Mouse (Mus musculus): ENCODE data around the gene Gm5134. TPM values are rescaled to one million over a fixed set of nuclear protein-coding genes. Genes with fewer than 3 reads are reported as not detected.

The Gm5134 gene
- polyA plus RNA-seq, 1 experiment, result 0.07 TPM

DNA sequence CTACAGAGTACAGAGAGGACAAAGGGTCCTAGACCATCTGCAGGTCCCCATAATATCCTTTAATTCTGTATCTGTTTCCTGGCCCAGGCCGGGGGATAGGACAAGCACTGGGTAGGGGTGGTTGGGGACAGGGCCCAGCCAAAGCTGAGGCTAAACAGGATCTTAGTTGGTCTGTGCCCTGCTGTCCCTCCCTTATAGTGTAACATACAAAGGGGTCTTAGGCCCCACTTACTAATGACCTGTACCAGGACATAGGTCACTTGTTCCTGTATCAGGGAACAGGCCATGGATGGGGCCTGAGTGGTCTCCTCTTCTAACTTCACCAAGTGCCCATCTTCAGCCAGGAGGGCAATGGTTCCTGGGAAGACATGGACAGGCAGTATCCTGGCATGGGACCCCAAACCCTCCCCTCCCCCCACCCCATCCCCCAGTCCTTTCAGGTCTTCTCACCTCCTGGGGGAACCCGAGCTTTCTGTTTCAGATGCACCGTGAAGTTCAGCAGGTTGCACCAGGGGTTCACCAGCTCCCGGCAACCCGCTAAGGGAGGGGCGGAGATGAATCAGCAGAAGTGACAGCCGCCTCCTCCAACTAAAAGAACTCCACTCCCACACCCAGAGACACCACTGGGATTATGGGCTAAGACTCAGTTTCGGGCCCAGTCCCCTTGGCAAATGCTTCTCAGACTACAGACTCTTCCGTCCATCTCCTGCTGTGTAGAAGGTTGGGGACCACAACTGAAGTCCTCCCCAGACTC, 14.7 kb upstream of the Gm5134 start:
- DNase-seq (ENCODE audit: low read depth), result no peak

DNA sequence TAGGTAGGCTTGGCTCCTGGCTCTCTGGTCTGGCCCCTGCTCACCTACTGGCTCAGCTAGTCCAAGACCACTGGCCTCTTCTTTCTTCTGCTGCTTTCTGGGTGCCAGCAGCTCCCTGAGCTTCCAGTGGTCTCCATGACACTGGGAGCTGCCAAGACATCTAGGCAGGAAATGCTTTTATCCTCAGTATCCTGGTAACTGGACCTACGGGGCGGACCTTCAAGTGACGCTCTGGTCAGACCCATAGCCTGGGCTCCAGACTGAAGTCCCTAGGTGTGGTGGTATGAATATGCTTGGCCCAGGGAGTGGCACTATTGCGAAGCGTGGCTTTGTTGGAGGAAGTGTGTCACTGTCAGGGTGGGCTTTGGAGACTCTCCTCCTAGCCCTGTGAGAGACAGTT, 13.8 kb upstream of the Gm5134 start, which contains the start of gene Gm867:
Gene Gm867 (minus strand): TSS at position 153 of the 400 bp plus-strand sequence.
- no peak for DNase-seq (ENCODE audit: low read depth)

DNA sequence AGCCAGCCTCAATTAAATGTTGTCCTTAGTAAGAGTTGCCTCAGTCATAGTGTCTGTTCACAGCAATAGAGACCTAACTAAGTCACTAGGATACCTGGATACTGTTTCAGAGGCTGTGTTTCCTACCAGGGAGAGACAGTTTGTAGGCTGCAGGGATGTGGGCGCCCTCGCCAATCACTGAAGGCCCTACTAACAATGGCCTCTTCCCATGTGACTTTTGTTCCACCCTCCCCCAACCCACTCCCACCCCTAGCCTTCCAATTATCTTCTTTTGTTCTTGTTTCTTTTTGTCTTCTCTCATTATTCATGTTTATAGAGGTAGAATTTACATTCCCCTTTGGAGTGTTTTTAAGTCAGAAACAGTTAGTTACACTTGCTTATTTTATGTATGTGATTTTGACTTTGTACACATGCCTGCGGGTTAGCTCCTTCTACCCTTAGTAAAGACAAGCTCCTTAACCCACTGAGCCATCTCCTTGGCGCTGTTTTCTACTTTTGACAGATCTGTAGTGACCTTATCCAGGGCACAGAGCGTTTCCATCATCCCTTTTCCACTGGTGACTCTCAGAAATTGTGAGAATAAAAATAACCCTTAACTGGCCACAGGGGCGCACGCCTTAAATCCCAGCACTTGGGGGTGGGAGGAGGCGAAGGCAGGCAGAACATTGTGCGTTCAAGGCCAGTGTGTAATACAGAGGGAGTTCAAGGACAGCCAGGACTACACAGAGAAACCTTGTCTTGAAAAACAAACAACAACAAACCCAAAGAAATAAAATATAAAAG, 13.1 kb upstream of the Gm5134 start:
- DNase-seq (ENCODE audit: low read depth), result no peak

DNA sequence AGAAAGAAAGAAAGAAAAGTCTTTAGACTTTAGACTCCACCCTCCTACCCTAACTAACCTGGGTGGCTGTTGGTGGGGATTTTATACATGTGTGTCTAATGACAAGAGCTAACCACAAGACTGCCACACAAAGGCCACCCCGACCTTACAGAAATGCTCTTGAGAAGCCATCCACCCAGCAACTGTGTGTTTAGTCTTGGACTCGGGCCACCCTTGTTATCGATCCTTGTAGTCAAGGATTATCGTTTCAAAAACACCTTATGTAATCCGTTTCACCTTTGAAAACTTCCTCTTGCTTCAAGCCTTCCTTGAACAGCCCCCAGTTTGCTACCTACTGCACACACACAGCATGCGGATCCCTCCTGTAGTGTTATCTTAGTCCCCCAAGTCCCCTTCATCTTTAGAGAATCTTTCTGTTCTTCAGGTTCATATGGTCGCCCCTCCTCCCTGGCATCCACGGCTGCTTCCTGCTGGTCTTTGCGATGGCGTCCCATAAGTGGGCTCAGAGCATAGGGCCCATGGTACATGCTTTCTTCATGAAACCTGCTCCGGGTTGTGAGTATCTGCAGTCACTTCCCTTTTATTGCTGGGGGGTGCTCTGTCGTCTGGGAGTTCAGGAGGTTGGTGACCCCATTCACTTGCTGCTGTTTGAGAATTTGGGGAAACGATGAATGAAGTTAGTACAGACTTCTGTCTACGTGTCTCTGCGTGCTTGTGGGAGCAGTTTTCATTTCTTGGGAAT, 11.4 kb upstream of the Gm5134 start, which contains the start of gene Vpreb3:
Gene Vpreb3 (plus strand): TSS at position 322 of the 742 bp plus-strand sequence.
- no peak for DNase-seq (ENCODE audit: low read depth)

DNA sequence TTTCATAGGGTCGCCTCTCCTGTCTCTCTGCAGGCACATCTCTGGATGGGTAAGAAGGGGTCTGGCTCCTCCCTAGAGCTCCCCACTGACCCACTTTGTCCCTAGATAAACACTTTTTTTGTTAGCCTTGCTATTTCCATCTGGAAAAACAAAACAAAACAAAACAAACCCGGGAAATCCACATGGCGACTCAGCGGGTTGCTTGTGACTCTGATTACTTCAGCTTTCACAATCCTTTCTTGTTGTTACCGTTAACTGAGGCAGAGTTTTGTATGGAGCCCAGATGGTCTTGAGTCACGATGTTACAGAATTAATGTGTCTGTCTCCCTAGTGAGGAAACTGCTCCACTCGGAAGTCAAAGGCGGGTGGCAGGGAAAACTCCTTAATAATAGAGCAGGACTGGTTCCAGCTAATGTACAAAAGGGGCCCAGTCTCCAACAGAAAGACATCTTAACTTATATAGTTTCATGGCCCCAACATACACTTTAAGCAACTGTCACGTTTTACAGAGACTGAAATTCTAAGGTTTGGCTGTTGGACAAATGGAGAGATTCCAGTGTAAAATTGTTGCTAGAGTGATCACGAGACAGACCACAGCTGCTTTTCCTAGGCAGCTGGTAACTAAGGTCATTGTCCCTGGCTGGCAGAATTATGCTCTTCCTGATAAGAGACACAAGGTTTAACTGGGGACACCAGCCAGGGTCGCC, 10.1 kb upstream of the Gm5134 start:
- no peak for DNase-seq (ENCODE audit: low read depth)

DNA sequence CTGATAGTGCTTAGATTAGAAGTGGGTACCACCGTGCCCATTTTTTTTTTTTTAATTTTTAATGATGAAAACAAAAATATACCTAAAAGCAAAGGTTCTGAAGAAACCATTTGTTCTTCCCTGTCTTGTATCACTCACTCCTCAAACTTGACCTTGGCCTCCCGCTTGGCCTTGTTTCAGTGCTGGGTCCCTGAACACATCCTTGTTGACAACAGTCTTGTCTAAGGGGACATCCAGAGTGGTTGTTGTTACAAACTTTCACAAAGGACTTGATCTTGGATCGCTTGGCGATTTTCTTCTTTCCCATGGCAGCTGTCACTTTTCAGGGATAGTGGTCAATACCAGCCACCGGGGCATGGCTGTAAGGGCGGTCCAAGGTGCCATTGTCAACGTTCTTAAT, 9.1 kb upstream of the Gm5134 start:
- DNase-seq (ENCODE audit: low read depth), result no peak

DNA sequence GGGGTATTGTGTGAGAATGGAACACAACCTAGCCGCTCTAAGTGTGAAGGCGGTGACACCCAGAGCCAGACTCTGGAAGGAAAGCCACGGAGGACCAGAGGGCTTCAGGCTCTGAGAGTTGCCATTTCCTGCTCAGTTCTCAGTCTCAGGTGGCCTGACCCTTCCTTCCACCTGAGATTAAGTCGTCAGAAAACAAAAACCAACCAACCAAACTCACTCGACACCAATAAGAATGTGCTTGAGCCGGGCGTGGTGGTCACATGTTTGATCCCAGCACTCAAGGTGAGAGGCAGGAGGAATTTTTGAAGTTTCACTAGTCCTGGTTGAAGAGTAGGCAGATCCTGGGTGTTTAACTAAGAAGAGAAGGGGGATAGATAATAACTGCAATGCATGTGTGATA, 8.4 kb upstream of the Gm5134 start:
- DNase-seq (ENCODE audit: low read depth), result no peak

DNA sequence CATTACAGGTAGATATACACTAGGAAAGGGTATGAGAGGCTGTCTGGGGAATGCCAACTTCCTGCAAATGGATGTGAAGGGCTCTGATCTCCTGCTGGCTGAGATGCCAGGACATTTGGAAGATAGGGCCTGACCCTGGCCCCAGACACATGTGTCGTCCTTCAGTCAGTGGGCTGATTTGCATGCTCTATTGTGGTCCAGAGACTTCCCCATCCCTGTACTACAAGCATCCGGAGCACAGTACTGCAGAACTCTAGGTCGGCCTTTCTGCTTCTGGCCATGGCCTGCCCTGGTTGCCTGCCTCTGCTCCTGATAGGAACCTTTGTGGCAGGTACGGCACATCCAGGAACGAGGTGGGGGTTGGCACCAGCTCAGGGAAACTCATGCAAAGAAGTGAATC, 6.2 kb upstream of the Gm5134 start:
- DNase-seq (ENCODE audit: low read depth), result no peak

DNA sequence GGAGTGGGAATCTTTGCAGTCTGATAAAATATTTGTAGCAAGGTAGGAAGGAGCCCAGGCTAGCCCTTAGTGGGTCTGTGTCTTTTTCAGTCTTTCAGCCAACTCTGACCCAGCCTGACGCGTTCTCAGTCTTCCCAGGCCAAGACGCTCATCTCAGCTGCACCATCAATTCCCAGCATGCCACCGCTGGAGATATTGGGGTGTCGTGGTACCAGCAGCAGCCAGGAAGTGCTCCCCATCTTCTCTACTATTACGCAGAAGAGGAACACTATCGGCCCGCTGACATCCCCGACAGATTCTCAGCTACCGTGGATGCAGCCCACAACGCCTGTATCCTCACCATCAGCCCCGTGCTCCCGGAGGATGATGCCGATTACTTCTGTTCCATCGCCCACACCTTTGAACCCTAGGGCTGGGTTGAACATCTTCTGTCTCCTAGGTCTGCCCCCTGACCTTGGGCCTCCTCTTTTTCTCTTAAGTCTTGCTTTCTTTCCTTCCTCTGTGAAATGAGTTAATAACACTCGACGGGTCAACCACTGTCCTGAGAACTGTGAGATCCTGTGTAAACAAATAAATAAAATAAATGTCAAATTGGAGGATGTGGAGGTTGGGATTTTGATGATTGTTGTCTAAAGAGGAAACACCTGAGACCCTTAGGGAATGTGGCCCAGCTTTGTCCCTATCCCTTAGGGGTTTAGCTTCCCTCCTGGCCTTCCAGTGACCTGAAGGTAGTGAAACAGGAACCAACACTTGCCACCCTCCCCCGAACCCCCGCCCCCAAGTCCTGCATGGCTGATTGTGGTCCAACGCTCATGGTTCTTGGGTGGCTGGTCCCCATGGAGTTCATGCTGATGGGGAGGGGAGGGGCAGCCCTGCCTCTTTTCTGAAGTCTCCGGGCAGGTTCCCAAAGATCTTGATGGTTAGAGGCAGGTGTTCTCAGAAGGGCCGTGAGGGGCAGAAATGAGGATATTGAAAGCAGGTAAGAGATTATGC, 5.0 kb upstream of the Gm5134 start:
- no peak for DNase-seq (ENCODE audit: low read depth)

DNA sequence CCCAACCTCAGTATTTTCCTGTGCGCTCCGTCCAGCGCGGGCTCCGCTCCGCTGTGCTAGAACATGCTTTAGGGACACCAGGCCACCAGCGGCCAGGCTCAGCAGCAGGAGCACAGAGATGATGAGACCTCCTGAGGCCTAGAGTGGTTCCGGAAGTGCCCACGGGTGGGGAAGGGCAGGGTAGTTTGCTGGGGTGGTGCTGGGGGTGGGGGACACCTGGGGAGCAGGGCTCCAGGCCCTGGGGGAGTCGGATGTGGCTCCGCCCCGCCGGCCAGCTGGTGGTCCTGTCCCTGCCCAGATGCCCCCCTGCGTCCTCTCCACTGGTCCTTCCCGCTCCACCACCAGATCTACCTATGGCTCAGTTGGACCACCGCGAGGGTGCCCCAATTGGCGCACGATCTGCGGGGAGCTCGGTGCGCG, 3.5 kb upstream of the Gm5134 start:
- DNase-seq (ENCODE audit: low read depth), result no peak

DNA sequence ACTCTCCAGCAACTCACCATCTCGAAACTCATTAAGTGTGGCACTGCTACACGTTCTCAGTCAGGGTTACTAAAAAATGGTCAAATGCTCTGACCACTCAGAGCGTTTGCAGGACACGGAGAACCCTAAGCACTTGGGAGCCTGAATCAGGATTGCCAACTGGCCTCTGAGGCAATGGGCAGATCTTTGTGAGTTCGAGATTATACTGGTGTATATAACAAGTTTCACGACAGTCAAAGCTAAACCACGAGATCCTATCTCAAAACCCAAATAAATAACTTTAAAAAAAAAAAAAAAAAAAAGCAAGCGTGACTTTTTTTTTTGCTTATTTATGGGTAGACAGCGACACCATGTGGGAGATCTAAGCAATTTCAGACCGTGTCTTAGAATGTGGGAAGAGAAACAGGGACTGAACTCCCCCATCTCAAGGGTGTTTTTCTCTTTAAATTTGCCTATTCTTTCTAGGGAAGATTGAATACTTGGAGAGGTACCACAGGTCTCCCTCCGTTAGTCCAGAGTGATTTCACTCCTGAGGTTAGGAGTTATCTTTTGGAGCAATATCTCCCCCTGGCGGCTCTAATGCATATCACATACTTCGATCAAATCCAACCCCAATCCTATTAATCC, 2.8 kb upstream of the Gm5134 start:
- no peak for DNase-seq (ENCODE audit: low read depth)

DNA sequence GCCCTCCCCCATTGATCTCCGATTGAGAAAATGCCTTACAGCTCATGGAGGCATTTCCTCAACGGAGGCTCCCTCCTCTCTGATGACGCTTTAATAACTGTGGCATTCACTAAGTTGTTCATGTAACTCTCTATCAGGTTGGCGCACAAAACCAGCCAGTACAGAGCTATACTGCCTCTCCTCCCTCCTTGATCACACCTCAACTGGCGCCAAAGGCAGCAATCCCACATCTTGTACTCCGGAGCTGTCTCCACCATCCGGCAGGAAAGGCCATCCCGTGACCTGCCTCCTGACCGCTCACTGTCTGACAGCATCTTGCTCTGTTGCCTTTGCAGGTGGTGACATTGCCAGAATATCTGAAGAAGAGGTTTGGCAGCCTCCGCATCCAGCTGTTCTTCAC, 19.5 kb downstream of the Gm5134 start:
- DNase-seq (ENCODE audit: low read depth), result no peak

DNA sequence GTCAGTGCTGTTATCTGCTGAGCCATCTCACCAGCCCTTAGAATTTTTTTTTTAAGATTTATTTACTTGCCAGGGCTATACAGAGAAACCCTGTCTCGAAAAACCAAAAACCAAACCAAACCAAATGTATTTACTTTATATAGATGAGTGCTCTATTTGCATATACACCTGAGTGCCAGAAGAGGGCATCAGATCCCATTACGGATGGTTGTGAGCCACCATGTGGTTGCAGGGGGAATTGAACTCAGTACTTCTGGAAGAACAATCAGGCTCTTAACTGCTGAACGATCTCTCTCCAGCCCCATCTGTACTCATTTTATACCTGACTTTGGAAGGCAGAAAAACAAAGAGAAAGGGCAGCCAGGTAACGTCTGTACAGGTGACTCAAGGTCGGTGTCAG, 20.9 kb downstream of the Gm5134 start:
- DNase-seq (ENCODE audit: low read depth), result no peak

DNA sequence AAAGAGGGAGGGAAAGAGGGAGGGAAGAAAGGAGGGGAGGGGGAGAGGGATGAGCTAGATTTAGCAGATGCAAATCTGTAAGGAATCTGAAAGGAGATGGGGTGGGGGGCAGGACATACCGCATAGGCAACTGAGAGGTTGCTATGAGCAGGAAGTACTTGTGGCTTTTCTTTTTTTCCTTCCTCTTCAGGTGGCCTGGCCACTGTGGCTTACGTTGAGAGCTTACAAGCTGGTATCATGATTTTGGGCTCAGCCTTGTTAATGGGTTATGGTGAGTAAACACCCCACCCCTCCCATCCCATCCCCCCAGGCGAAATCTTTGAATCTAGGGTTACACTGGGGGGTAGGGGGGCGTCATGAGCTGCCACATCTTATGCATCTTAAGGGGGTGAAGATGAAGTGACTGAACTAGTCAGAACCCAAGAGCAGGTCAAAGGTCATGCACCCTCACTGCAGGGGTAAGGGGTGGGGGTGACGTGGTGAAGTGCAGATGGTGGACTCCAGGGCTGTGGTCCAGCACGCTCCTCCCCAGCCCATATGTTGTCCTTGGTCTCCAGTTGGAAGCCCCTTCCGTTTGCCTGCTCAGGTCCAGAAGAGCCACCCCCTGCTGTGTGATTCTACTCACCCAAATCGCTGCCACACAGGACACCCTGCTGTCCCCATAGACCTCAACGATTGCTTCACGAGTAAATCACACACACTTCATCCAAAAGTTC, 24.0 kb downstream of the Gm5134 start:
- DNase-seq (ENCODE audit: low read depth), result no peak

DNA sequence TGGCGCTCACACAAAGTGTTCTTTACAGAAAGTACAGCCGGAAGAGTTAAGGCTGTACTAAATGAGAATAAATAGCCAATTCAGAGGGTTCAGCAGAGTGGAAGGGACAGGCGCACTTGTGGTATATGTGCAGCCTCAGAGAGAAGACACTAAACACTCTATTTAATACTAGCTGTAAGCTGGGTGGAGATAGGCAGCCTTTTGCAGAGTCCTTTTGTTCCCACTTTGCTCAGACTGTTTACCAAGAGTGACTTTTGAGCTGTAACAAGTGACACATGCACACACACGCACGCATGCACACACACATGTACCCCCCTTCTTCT, 24.5 kb downstream of the Gm5134 start:
- DNase-seq (ENCODE audit: low read depth), result no peak

DNA sequence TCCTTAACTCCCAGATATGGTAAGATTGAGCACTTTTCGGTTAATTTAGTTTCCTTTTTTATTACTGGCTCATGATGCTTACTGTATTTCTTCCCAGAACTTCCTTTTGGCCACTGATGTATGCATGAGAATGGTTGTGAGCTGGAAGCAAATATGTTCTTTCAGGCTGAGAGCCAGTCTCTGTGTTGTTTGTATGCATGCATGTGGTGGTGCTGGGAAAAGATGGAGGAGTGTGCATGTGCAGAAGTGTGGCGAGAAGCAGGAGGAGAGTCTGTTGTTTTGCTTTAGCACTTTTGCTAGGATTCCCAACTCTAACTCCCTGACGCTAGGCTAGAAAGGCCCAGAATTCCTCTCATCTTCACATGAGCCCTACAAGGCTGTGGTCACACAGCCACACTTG, 25.1 kb downstream of the Gm5134 start:
- DNase-seq (ENCODE audit: low read depth), result no peak

DNA sequence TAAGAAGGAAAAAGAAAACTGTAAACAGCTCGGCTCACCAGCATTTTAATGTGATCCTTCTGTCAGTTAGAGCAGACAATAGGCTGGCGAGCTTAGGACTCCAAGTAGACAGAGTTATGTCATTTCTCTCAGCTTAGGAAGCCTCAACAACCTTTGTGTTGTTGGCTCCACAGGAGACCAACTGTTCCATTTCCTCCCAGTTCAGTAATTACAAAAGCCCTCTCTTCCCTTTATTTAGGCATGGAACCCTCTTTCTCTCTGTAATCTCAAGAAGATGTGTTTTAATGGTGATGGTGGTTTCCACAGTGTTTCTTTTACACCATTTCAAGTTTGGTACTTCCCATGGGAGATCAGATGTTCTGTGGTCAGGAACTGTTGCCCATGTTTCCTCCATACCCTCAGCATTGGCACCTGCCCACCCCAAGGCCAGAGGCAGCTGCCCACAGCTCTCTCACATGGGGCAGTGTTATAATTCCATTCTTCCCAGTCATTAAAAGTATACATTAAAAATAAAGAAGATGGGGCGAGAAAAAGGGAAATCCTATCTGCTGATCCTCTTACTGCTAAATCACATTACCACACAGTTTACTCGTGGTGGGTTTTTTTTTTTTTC, 36.2 kb downstream of the Gm5134 start:
- DNase-seq (ENCODE audit: low read depth), result no peak

DNA sequence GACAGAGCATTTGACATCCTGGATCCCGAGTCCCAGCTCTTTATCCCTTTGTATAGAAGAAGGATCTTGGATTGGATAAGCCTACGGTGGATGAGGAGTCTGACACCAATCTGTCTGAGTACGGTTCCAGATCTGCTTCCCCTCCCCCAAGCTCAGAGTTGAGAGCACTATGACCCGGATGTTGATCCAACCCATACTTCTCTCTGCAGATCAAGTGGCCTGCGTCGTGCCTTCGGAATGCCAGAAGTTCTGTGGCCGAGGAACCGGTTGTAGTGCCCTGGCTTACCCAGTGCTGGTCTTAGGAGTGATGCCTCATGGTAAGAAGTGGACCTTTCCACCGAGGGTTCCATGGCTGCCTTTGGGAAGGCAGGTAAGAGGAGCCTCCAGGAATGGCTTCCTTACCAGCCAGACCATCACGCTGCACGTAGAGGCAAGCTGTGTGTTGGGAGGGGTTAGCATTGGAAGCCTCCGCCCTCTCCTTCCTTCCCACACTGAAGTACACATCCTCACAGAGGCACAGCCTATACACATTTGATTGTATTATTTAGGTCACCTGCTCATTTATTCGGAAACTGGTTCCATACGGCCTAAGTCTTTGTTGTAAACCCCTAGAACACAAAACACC, 39.4 kb downstream of the Gm5134 start:
- DNase-seq (ENCODE audit: low read depth), result no peak

All from gonadal fat pad, adult 2 months (tissue).